ENCODE assay signal across 23 mouse cellular contexts in genomic region chr14:56315519-56315918, GRCm38 (mm10). TPM values are rescaled to one million over a fixed set of nuclear protein-coding genes. Genes with fewer than 3 reads are reported as not detected.
DNase-seq lines count a peak whose midpoint lies in the region; ATAC-seq and TF ChIP-seq lines count a peak whose summit lies in the region.
"Had no signal": no experiment of that assay in that cellular context is flagged by ENCODE, and none has a peak within 500 bp of the region (broad histone marks: within the 10 kb centered on the region; RNA-seq: fewer than 3 reads in every experiment).

No protein-coding gene starts in this region.

- H3K36me3 ChIP-seq in lung, embryonic 14.5 days (ENCODE audit: insufficient read depth) = no peaks in the 10 kb centered on the region
- H3K36me3 ChIP-seq in intestine, postnatal 0 days (ENCODE audit: control insufficient read depth, insufficient read depth) = no peaks in the 10 kb centered on the region
- no peaks in the 10 kb centered on the region for H3K36me3 ChIP-seq in stomach, postnatal 0 days (ENCODE audit: control insufficient read depth, insufficient read depth, low read length)
- H3K36me3 ChIP-seq in liver, embryonic 12.5 days = no peaks in the 10 kb centered on the region
- H3K36me3 ChIP-seq: embryonic facial prominence, embryonic 15.5 days; hindbrain, embryonic 10.5 days; limb, embryonic 13.5 days; midbrain, embryonic 10.5 days; neural tube, embryonic 13.5 days; stomach, embryonic 15.5 days had no signal

- no peak for TF ChIP-seq CTCF in lung, embryonic 14.5 days (IDR thresholded peaks at IDR 0.05; ENCODE audit: low read depth)
- no peak for TF ChIP-seq CTCF in intestine, postnatal 0 days (IDR thresholded peaks at IDR 0.05; ENCODE audit: low read depth)
- no peak for TF ChIP-seq CTCF in stomach, postnatal 0 days (IDR thresholded peaks at IDR 0.05; ENCODE audit: low read depth)

- DNase-seq in gastrocnemius, postnatal 14 days = peak; percentile 10
- DNase-seq in gastrocnemius, postnatal 4 days (ENCODE audit: low spot score in 2 of 2) = no peak
- DNase-seq in lung, embryonic 14.5 days = peak; percentile 10
- no peak for DNase-seq in lung, postnatal 25 days (ENCODE audit: low spot score)
- peak; percentile 25 for DNase-seq in stomach, postnatal 0 days (ENCODE audit: low spot score)
- DNase-seq in layer of hippocampus, adult 11-12 months (ENCODE audit: low spot score) = no peak
- DNase-seq: adrenal gland, postnatal 14 days; cerebellum, adult 8-10 months; spleen, adult 18-20 months; thymus, postnatal 36 days had no signal

- no peaks in the 10 kb centered on the region for H3K9me3 ChIP-seq in lung, embryonic 14.5 days (ENCODE audit: low read depth, low read length)
- H3K9me3 ChIP-seq in intestine, postnatal 0 days (ENCODE audit: control insufficient read depth) = no peaks in the 10 kb centered on the region
- no peaks in the 10 kb centered on the region for H3K9me3 ChIP-seq in stomach, postnatal 0 days (ENCODE audit: control insufficient read depth, low read length)
- H3K9me3 ChIP-seq in liver, embryonic 12.5 days (replicated peaks) = no peaks in the 10 kb centered on the region
- H3K9me3 ChIP-seq: embryonic facial prominence, embryonic 15.5 days; forebrain, embryonic 13.5 days; hindbrain, embryonic 10.5 days; limb, embryonic 13.5 days; midbrain, embryonic 10.5 days; neural tube, embryonic 13.5 days; stomach, embryonic 15.5 days had no signal

- intact Hi-C loops in gastrocnemius, postnatal 14 days (cut with DNase I; ENCODE audit: low total_unique reads) = loop anchor here (10.0 kb wide), 1 partner anchor 79 kb away; no protein-coding TSS in a partner anchor

- TF ChIP-seq EP300 in stomach, postnatal 0 days (optimal IDR thresholded peaks at IDR 0.05) = no peak

- H3K4me1 ChIP-seq in lung, embryonic 14.5 days (ENCODE audit: insufficient read depth) = no peaks in the 10 kb centered on the region
- no peaks in the 10 kb centered on the region; the same call in 1 of the 2 replicates for H3K4me1 ChIP-seq in intestine, postnatal 0 days (replicated peaks; ENCODE audit: control insufficient read depth, insufficient read depth, low read length)
- H3K4me1 ChIP-seq in stomach, postnatal 0 days (replicated peaks; ENCODE audit: control insufficient read depth, insufficient read depth) = no peaks in the 10 kb centered on the region
- no peaks in the 10 kb centered on the region for H3K4me1 ChIP-seq in liver, embryonic 12.5 days
- H3K4me1 ChIP-seq: embryonic facial prominence, embryonic 15.5 days; forebrain, embryonic 13.5 days; neural tube, embryonic 13.5 days; stomach, embryonic 15.5 days had no signal

- H3K4me3 ChIP-seq in lung, embryonic 14.5 days (ENCODE audit: low read depth, low read length) = no peak overlapping the region
- H3K4me3 ChIP-seq in intestine, postnatal 0 days (ENCODE audit: low read depth, low read length) = no peak overlapping the region
- H3K4me3 ChIP-seq in stomach, postnatal 0 days (ENCODE audit: low read depth, low read length) = no peak overlapping the region
- H3K4me3 ChIP-seq in liver, embryonic 12.5 days = no peak overlapping the region
- H3K4me3 ChIP-seq: embryonic facial prominence, embryonic 15.5 days; forebrain, embryonic 13.5 days; hindbrain, embryonic 10.5 days; left cerebral cortex, adult 2 months; limb, embryonic 13.5 days; midbrain, embryonic 10.5 days; neural tube, embryonic 13.5 days; stomach, embryonic 15.5 days had no signal

- no peak overlapping the region for H3K9ac ChIP-seq in lung, embryonic 14.5 days
- no peak overlapping the region for H3K9ac ChIP-seq in intestine, postnatal 0 days (ENCODE audit: low read depth, low read length)
- no peak overlapping the region for H3K9ac ChIP-seq in stomach, postnatal 0 days (ENCODE audit: low read length)
- H3K9ac ChIP-seq in liver, embryonic 12.5 days = no peak overlapping the region
- H3K9ac ChIP-seq: embryonic facial prominence, embryonic 15.5 days; forebrain, embryonic 13.5 days; limb, embryonic 13.5 days; neural tube, embryonic 13.5 days; stomach, embryonic 15.5 days had no signal

- H3K4me2 ChIP-seq in lung, embryonic 14.5 days = no peak overlapping the region
- no peak overlapping the region for H3K4me2 ChIP-seq in intestine, postnatal 0 days (replicated peaks; ENCODE audit: low read depth)
- H3K4me2 ChIP-seq in stomach, postnatal 0 days (replicated peaks; ENCODE audit: low read depth) = no peak overlapping the region
- H3K4me2 ChIP-seq in liver, embryonic 12.5 days = no peak overlapping the region
- H3K4me2 ChIP-seq: embryonic facial prominence, embryonic 15.5 days; forebrain, embryonic 13.5 days; limb, embryonic 13.5 days; neural tube, embryonic 13.5 days; stomach, embryonic 15.5 days had no signal

- no peak for ATAC-seq in lung, embryonic 14.5 days (ENCODE audit: insufficient read depth)
- ATAC-seq in intestine, postnatal 0 days = 0 out of 2 replicates have a peak, but pooled peaks have one; percentile 13
- ATAC-seq in stomach, postnatal 0 days (ENCODE audit: low FRiP score, low TSS enrichment) = 0 out of 2 replicates have a peak, but pooled peaks have one; percentile 61
- ATAC-seq in liver, embryonic 12.5 days = no peak
- ATAC-seq: forebrain, embryonic 13.5 days; inflammation-experienced regulatory T-cells, adult 6 months had no signal

- H3K27ac ChIP-seq in lung, embryonic 14.5 days (ENCODE audit: low read depth) = no peak overlapping the region
- no peak overlapping the region for H3K27ac ChIP-seq in intestine, postnatal 0 days (ENCODE audit: low read depth, low read length)
- H3K27ac ChIP-seq in stomach, postnatal 0 days (replicated peaks) = no peak overlapping the region
- no peak overlapping the region for H3K27ac ChIP-seq in liver, embryonic 12.5 days
- H3K27ac ChIP-seq: embryonic facial prominence, embryonic 15.5 days; forebrain, embryonic 13.5 days; hindbrain, embryonic 10.5 days; left cerebral cortex, adult 2 months; limb, embryonic 13.5 days; midbrain, embryonic 10.5 days; neural tube, embryonic 13.5 days; stomach, embryonic 15.5 days had no signal

- WGBS in lung, embryonic 14.5 days = 22% methylated on average over 7 of the region's 7 CpGs
- 36% methylated on average over 7 of the region's 7 CpGs for WGBS in intestine, postnatal 0 days
- WGBS in stomach, postnatal 0 days = 36% methylated on average over 7 of the region's 7 CpGs
- 33% methylated on average over 7 of the region's 7 CpGs for WGBS in liver, embryonic 12.5 days (ENCODE audit: insufficient replicate concordance)

- H3K27me3 ChIP-seq in lung, embryonic 14.5 days (ENCODE audit: insufficient read depth, low read length) = no peaks in the 10 kb centered on the region
- no peaks in the 10 kb centered on the region for H3K27me3 ChIP-seq in intestine, postnatal 0 days (replicated peaks; ENCODE audit: control insufficient read depth, insufficient read depth, low read length)
- H3K27me3 ChIP-seq in stomach, postnatal 0 days (ENCODE audit: control insufficient read depth, insufficient read depth, low read length) = no peaks in the 10 kb centered on the region
- H3K27me3 ChIP-seq in liver, embryonic 12.5 days (replicated peaks) = no peaks in the 10 kb centered on the region
- H3K27me3 ChIP-seq: embryonic facial prominence, embryonic 15.5 days; forebrain, embryonic 13.5 days; limb, embryonic 13.5 days; neural tube, embryonic 13.5 days; stomach, embryonic 15.5 days had no signal

RNA-seq across cellular contexts. Expression of gene Atp12a, which starts 49.3 kb away (rescaled TPM):
- total RNA-seq in gastrocnemius, postnatal 14 days (2021) = not detected
- not detected for total RNA-seq in gastrocnemius, postnatal 4 days (2021)
- 1.4 and 1.6 TPM in 2 replicates for polyA plus RNA-seq in lung, embryonic 14.5 days (2014; fragmentation: Nextera tagmentation; extraction: Ambion mirVana)
- polyA plus RNA-seq in intestine, postnatal 0 days (2015; fragmentation: Nextera tagmentation; extraction: Ambion mirVana) = 0.09 and 0.37 TPM in 2 replicates
- 0.05 and 0.28 TPM in 2 replicates for polyA plus RNA-seq in stomach, postnatal 0 days (2015; fragmentation: Nextera tagmentation; extraction: Ambion mirVana)
- polyA plus RNA-seq in liver, embryonic 12.5 days (2016; fragmentation: Nextera tagmentation; extraction: Ambion mirVana) = not detected in 2 replicates
- total RNA-seq: monocyte, adult 5-6 weeks had no signal
- polyA plus RNA-seq: hindbrain, embryonic 10.5 days; inflammation-experienced regulatory T-cells, adult 6 months; liver, embryonic 16.5 days; midbrain, embryonic 10.5 days had no signal

RNA-seq across cellular contexts. Expression of gene Gzmb, which starts 53.5 kb away (rescaled TPM):
- not detected for total RNA-seq in gastrocnemius, postnatal 14 days (2021)
- total RNA-seq in gastrocnemius, postnatal 4 days (2021) = not detected
- polyA plus RNA-seq in lung, embryonic 14.5 days (2014; fragmentation: Nextera tagmentation; extraction: Ambion mirVana) = 0.25 and 0.38 TPM in 2 replicates
- polyA plus RNA-seq in intestine, postnatal 0 days (2015; fragmentation: Nextera tagmentation; extraction: Ambion mirVana) = 0.21 and 0.34 TPM in 2 replicates
- polyA plus RNA-seq in stomach, postnatal 0 days (2015; fragmentation: Nextera tagmentation; extraction: Ambion mirVana) = 0.11 and 0.15 TPM in 2 replicates
- polyA plus RNA-seq in liver, embryonic 12.5 days (2016; fragmentation: Nextera tagmentation; extraction: Ambion mirVana) = not detected in 2 replicates
- total RNA-seq: left cerebral cortex, adult 2 months had no signal
- polyA plus RNA-seq: forebrain, embryonic 13.5 days; hindbrain, embryonic 10.5 days; midbrain, embryonic 10.5 days; neural tube, embryonic 13.5 days had no signal

Comparison
In these comparisons a context has a peak if more than half of its experiments do, and no peak if none do; other contexts are left out.
1. DNase-seq: peak in gastrocnemius, postnatal 14 days (single experiment), lung, embryonic 14.5 days (single experiment) and stomach, postnatal 0 days (single experiment); none in gastrocnemius, postnatal 4 days (0 of 2), lung, postnatal 25 days (single experiment) and layer of hippocampus, adult 11-12 months (single experiment).
2. ATAC-seq: peak in intestine, postnatal 0 days (single experiment) and stomach, postnatal 0 days (single experiment); none in lung, embryonic 14.5 days (single experiment) and liver, embryonic 12.5 days (single experiment).